Mouse (Mus musculus) brain, embryonic 18.5 days (tissue): ENCODE results near the gene Thegl.

Source experiments
- DNase-seq: peaks from one replicate; pipeline ENCODE4 v3.0.0-alpha.2; 2012; ENCODE audit warnings: low read depth, low spot score

Thegl gene

DNA sequence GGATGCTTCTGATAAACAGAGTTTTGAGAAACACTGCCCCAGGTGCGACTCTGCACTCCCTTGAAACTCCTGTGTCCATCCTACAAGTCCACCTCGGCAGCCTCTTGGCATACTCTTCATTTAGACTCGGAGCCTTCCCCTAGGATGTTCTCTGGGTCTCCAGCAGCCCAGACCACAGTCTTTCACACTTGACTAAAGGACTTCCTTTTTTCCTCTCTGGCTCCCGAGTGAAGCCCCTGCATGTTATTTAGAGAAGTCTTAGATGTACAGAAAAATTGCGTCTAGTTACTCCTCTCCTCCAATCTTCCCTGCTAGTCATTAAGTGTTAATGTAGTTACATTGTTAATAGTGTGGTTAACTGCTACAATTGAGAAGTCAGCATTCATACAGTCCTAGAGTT lies 28.5 kb downstream of the Thegl start:
- DNase-seq, result no peak

DNA sequence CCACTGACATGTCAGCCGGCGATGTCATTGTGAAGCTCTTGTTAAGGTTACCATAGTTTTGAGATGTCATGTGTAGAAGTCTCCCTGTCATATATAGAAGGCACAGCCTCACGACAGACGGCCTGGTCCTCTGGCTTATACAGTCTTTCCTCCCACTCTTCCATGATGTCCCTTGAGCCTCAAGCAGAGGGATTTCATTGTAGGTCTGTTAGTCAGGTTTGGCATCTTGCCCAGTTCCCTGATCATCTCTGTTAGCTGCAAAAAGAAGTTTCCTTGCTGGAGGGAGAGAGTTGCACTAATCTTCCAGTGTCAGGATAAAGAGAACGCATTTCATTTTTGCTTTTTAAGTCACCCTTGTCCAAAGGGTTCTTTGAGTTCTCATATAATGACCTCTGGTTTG lies 36.8 kb downstream of the Thegl start:
- DNase-seq, result no peak

DNA sequence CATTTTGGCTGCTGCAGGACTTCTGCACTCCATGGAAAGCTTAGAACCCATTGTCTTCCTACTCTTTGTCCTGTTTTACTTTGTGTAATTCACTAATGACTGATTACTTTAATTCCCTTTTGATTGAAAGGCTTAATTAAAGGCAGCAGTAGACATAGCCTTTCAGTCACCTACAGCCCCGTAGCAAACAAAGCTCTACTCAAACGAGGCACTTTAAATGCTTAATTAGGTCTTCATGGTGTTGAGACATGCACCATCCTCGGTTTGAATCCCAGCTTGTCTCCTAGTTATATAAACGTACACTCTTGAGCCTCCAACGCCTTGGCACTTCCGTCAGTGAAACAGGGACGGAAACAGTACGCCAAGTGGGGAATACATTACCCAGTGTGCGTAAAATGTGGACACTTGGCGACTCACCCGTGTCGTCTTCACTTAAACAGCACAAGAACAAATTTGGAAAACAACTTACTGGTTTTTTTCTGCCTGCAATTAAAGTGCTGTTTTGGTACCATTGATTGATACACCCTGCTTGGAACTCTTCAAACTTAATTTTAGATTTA lies 41.1 kb downstream of the Thegl start:
- no peak for DNase-seq

DNA sequence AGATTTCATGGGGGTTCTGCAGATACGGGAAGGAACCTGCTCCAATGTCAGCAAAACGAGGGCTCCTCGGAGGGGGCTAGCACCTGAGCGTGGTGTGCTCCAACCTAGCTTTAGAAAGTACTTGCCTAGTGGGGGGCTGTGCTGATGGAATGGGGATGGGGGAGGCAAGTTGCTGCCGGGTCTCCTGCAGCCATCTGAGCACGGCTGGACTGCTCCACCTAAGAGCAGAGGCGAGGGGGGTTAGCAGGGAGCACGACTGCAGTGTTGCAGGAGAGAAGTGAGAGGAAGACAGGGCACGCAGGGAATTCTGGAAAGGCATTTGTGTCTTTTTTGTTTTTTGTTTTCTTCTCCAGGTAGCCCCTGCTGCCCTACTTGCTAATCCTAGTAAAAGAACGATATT lies 44.5 kb downstream of the Thegl start:
- no peak for DNase-seq

DNA sequence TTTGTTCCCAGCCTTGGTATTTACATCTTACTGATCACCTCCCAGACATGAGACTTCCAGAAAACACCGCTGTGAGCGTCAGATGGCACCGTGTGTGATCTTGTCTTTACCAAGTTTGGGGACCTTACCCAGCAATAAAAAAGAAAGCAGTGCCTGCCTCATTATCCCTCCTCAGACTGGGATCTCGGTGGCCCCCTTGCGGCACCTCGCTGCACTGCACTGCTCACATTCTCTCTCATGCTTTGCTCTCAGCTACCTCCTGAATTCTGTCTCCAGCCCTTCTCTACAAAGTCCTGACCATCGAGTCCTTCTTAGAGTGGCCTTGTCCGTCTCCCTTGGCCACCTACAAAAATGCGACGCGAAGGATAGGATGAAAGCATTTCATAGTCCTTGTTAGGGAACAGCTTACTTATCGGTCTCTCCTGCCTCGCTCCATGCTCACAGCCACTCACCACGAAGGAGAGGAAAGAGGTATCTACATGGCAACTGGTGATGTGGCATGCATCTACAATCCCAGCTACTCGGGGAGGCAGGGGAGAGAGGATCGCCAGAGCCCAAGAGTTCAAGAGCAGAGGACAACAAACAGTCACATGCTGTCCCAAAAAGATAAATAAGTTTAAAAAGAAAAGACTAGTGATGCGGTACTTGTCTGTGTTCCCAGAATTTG lies 45.7 kb downstream of the Thegl start:
- DNase-seq, result no peak

DNA sequence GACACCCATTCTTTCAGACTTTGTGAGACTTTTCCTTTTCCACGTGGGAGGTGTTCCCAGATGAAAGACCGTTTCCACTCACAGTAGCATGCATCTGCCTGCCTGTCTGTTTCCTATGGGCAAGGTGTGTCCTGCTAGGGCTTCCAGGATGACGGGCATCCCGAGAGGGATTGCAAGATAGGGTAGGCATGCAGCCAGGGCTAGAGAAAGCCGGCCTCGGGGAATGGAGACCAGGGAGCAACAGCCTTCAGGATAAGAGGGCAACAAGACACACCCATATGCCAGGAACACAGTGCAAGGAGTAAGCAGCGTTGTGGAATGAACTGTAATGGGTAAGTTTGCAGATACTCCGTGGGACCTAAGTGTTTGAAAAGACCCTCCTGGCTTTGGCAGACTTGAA lies 51.5 kb downstream of the Thegl start:
- no peak for DNase-seq

DNA sequence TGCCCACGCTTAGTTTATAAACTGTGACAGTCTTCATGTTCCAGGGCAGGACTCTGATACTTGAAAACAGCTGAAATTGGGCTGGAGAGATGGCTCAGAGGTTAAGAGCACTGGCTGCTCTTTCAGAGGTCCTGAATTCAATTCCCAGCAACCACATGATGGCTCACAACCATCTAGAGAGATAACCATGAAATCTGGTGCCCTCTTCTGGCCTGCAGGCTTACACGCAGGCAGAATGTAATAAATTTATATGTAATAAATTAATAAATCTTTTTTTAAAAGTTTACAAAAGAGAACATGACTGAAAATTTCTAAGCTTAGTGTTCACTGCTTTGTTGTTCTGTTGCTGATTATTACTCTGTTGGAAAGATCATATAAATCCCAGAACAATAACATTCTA lies 55.2 kb downstream of the Thegl start:
- no peak for DNase-seq

DNA sequence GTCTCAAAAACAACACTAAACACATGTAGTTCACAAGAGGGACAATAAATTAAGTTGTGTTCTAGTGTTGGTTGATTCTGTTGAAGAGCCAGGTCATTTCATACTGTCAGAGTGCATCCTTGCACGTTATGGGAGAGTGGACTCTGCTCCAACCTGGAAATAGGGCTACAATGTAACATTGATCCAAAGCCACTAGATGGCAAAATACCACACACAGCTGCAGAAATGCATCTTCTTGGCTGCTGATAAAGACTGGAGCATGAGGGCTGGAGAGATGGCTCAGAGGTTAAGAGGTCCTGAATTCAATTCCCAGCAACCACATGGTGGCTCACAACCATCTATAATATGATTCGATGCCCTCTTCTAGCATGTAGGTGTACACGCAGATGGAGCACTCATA lies 55.8 kb downstream of the Thegl start:
- DNase-seq, result no peak

DNA sequence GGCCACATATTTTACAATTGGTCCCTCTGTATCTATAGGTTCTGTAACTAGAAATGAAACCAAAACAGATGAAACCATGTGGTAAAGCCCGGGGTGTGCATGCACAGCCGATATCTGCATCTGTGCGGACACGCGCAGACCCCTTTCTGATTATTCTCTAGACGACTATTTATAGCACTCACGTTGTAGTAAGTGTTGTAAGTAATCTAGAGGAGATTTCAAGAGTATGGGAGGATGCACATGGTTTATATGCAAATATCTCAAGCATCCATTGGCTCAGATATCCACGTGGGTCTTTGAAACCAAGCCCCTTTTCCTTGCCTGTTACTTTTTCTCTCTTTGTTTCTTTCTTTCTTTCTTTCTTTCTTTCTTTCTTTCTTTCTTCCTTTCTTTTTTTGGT lies 58.0 kb downstream of the Thegl start:
- DNase-seq, result no peak

DNA sequence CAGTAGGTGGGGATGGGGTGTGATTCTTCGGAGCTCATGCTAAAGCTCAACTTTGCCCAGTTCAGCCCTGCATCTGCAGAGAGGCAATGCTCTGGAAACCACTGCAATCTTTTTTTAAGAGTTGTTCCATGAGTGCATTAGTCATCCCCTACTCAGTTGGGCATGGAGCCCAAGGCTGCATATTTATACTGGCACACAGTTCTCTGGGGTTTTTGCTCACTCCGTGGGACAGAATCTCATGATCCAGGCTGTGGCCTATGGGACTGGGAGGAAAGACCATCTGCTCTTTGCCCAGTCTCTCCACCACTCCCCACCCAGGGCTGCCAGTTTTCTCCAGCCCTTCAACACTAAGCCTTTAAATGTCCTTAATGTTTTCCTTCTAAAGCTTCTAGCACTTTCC lies 59.1 kb downstream of the Thegl start:
- DNase-seq, result no peak

DNA sequence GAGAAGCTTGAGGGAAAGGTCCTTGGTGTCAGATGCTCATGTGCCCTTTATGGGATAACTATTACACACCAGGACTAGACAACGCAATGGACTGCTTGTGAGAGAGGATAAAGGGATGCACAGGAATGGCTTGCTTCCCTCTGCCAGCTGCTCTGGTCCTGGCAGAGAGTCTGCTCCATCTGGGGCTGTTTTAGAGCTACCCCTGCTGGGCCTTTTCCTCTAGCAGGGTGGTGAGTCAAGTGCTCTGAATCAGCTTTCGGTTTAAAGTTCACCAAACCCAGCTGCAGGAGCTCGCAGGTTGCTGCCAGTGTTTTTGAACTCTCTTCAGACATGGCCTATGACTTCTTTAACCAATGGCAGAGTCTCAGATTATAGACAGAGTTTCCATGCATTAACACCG lies 60.1 kb downstream of the Thegl start:
- DNase-seq, result no peak

DNA sequence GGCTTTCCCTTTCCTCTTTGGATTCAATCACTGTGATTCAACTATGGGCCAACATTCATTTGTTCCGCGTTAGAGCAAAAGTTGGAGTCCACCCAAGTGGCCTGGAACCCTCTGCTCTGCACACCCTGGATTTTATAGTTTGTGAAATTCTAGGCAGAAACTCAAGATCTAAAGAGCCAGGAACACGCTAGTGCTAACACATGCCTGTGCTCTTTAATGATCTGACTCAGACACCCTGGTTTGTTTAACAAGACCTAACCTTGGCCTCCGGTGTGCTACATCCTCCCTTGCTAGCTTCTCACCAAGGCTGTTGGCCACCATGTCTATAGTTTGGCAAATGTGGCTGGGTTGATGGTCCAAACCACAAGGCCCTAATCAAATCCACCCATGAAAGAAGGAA lies 64.9 kb downstream of the Thegl start:
- DNase-seq, result no peak

DNA sequence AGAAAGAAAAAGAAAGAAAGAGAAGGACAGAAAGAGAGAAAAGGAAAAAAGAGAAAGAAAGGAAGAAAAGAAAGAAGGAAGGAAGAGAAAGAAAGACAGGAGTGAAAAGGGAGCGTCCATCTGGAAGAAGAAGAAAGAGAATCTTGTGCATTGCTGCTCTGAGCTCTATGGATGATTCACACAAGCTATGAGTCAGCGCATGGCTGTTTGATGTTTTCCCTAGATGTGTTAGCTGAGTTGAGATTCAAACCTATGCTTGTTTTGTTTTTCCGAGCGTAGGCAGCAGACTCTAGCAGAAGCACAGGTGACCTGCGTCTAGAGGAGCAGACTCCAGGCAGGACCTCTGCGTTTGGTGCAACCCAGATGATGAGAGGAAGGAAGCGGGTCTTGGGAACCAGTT lies 66.9 kb downstream of the Thegl start:
- no peak for DNase-seq

DNA sequence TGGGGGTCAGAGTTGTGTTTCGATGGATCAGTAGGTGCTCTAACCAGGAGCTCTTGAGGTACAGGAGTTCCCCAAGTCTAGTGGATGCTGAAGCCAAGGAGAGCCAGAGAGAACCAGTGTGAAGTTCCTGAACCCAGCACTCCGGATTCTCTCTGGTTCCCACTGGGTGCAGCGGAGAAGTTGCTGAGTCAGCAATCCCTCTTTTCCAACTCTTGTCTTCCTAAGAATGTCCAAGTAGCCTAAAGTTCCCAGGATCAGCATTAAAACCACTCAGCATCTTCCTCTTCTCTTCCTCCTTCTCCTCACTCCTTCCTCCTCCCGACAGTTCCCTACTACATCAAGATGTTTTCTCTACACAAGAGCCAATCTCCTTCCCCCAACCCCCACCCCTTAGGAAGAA lies 68.6 kb downstream of the Thegl start:
- no peak for DNase-seq

DNA sequence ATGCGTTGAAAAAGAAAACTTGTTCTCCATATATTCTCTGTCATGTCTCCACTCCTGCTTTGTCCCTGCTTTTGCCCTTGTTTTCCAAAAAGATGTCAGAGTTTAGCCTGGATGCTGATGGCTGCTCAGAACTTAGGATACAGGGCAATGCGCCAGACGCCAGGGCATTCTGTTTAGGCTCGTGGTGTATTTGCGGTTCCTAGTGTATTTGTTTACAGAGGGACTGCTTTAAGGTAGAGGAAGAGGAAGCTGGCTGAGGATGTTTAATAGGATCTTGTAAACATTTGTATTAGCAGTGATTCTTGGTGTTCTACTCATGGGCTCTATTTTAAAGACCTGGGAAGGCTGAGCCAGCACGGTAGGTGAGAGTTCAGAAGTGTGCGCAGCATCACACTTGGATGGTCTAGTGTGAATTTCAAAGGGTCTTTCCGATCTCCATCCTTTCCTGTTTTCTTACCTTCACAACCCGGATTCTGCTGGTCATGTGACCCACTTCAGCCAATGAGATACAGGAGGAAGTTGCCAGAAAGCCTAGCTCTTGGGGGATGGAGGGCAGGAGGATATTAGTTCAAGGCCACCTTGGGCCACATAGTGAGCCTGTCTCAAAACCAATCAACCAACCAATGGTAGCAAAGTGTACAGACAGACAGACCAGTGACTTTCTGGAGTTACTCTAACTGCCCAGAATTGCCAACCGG lies 70.1 kb downstream of the Thegl start:
- no peak for DNase-seq

DNA sequence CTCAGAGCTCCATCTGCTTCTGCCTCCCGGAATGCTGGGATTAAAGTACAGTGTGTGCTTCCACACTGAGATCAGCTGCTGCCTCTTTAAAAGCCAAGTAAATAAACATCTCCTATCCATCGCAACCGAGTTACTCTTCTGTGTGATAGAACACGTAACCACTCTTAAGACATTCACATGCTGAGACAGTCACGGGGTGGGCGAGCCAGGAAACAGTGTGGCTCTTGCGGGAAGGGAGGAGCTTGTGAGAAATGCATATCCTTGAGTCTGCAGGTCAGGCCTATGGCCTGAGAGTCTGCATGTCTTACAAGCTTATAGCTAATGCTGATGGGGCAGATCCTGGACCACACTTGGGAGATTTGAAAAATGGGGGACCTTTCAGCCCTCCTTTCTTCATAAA lies 70.7 kb downstream of the Thegl start:
- DNase-seq, result no peak

DNA sequence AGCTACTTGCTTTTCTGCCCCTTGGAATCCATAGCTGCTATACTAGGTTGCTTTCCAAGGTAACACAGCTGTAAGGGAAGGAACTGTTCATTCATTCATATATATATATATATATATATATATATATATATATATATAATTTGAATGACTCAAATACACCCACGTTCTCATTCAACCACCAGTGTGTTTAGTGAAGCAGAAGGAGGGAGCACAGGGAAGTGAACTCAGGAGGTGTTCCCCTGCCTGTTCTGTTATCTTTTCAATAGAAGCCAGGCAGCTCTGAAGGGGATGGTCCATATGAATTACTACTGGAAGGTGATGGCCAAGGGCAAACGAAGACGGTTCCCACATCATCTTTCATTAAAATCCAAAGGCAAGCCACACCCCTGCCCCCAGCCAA lies 71.3 kb downstream of the Thegl start:
- DNase-seq, result no peak

DNA sequence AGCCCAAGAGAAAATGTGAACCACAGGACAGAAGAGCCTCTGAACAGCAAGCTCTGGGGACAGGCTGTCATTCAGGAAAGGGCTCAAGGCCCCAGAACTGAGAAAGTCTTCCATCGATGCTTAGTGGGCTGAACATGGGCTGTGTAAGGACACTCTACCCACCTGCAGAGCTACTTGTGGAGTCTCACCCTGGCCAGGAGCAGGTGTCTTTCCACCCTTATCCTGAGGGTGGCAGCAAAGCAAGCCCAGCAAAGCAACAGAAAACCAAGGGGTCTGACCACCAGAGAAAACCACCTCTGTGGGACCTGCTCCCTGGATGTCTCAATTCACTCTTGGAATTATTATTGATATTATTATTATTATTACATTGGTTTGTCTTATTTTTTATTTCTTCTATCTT lies 73.5 kb downstream of the Thegl start:
- no peak for DNase-seq

DNA sequence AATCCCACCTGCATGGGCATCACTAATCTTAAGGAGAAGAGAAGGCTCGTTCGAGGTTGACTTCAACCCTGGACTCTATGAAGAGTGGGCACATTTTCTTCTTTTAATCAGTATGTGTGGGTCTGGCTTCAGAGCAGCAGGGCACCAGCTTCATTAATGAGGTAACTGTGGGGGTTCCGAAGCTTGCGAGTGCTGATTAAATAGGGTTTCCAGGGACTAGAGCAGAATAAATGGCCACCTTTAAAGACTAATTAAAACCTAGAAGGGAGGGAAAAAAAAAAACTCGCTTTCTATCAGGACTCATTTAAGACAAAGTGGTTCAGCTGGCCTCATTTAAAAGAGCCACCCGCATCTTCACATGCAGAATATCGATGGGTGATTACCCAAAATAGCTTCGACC lies 74.1 kb downstream of the Thegl start:
- no peak for DNase-seq

DNA sequence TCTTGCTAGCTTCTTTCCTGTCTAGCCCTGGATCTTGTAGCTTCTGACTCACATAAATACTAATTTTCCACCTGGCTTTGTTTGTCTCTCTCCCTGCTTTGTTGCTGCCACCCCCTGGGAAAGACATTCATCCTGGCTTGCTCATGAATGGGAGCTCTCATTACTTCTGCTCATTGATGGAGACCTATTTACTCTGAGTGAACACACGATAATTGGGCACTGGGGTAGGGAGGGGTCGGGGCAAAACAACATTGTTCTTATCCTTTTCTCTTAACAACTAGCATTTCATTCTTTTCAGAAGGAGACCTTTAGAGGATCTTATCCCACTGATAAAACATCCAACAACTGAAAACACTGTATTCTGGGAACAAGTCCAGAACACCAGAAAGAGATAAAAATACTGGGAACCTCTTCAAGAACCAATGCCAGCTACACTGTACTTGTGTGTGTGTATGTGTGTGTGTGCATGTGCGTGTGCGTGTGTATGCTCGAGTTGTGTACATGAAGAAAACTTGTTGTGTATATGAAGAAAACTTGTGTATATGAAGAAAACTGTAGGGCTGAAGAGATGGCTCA lies 74.8 kb downstream of the Thegl start:
- DNase-seq, result no peak

DNA sequence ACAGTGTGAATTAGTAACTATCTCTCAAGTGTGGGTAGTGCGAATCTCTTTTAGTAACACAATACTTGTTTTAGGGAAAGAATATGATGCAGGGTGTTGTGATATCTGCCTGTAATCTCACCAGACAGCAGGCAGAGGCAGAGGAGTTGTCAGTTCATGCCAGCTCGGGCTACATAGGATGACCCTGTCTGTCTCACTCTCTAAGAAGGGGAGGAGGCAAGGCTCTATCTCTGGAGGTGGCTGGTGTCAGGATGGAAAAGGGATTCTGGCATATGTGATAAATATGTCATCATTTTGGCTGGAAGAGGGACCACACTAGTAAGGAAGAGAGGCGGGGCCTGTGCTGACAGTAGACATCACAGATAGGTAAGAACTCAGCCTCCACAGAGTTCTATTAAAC lies 76.1 kb downstream of the Thegl start:
- DNase-seq, result no peak

DNA sequence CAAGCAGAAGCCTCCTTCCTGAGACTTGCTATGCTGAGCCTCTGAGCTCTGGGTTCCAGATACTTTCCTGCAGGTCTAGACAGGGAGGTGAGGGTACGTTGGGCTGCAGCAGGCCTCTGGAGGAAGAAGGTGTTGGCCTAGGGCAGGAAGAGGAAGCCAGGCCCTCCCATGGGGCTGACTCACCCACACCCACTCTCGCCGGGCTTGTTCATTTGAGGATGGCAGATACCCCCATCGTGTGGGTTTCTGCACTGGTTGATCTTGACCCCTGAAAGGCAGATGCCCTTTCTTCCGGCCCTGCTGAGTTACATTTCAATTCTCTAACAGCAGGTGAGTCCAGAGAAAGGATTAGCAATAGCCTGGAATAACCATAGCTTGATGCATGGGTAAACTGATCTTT lies 76.7 kb downstream of the Thegl start:
- DNase-seq, result no peak

DNA sequence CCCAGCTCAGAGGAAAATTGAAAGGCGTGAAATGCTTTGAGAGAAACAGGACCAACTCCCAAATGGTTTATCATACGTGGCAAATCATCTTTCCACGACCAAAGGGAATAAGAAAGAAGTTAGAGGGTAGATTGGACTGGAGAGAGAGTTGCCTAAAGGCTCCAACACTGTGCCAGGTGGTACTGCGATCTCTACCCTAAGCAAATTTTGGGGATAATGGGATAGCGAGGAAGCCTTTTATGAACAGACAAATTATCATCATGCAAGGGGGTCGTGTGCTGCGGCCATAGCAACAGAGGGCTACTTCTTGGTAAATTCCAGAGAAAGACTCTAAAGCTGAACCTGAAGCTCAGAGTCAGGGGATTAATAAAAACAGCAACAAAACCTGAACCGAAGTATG lies 78.1 kb downstream of the Thegl start:
- DNase-seq, result no peak
